Mouse (Mus musculus): Measurements from ENCODE around the gene Lhfpl4.

The Lhfpl4 gene

DNA sequence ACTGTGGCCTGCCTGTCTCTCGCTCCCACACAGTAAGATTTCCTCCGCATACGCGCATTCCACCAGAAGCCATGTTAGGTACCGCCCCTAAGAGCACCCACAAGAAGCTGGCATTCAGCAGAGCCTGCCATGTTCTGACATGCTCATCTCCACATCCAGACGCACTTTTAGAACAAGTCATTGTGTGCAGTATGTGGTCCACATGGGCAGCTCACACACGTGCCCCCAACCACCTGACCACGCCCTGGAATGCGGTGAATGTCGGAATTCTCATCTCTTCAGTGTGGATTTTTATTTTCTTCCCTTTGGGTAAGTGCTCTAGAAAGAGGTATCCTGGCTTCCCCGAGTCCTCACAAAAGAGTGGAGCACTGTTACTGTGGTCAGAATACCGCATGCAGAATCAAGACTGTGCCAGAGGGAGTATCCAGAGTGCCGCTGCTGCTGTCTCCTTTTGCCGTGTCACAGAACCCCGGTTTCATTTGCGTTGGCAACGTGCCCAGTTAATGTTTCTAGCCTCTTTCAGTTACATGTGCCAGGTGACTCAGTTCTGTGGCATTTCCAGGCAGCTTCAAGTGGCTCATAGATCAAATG is 28.4 kb downstream of the Lhfpl4 start:
- peak; percentile 59 for DNase-seq

DNA sequence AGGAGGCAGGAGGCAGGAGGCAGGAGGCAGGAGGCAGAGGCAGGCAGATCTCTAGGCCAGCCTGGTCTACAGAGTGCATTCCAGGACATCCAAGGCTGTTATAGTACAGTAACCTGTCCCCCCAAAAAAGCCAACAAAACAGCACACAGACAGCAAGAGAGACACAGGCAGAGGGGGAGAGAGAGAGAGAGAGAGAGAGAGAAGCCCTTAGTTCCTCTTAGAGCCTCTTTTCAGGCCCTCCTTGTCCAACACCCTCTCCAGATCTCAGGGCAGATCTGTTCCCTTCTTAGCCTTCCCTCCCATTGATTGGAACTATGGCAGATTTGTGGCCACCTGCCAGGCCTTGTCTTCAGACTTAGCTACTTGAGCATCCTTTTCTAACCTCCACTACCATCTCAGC is 31.7 kb downstream of the Lhfpl4 start:
- DNase-seq: no peak

DNA sequence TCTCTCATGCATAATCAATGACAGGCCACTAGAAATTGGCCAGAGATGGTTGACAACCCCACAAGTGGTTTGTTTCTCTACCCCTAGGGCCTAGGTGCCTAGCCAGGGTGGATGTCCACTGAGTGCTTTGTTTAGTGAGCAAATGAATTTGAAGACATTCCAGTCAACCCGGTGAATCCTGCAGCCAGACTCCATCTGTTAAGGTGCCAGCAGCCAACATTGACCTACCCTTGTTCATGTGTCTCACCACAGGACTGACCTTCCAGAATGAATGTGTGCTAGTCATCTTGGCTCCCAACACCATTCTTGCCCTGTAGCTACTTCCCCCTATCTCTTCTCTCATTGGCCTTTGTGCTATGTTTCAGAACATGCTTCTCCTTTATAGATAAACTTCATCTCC is 33.2 kb downstream of the Lhfpl4 start:
- peak; percentile 82 for DNase-seq

DNA sequence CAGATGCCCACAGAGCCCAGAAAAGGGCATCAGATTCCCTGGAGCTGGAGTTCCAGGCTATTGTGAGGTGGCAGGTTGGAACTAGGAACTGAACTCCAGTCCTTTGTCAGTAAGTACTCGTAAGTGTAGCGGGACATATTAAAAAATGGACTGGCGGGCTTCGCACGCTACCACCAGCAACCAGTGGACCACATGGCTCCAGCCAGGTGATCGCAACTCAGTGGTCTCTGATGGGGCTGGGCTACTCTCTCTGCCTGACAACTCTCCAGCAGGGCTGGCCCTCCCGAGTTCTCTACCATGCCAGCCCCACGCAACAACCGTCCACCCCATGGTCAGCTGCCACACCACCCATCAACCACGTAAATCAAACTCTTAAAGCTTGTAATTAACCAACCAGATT is 35.1 kb downstream of the Lhfpl4 start:
- DNase-seq: no peak

DNA sequence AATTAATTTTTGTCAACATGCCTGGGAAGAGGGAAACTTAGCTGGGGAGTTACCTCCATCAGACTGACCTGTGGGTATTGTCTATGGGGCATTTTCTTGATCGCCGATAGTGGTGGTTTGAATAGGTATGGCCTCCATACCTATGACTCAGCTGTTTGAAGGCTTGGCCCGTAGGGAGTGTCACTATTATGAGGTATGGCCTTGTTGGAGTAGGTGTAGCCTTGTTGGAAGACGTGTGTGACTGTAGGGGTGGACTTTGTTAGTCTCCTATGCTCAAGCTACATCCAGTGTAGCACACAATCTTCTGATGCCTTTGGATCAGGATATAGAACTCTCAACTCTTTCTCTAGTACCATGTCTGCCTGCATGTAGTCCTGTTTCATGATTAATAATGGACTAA is 39.1 kb downstream of the Lhfpl4 start:
- no peak for DNase-seq

DNA sequence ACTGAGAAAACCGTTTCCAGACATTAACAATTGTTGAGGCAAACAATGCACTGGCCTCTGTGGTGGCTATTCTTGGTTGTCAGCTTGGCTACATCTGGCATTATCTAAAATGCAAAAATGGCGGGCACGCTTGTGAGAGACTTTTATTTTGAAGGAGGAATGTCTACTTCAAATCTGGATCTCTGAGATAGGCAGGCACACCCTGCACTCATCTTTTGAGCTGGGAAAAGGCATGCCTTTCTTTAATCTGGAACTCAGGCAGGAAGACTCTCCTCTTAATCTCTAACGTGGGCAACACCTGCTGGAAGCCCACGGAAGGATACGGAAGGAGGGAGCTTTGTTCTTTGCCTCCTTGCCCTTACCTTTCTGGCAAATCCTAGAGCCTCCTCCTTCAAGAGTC is 40.3 kb downstream of the Lhfpl4 start:
- DNase-seq: no peak

DNA sequence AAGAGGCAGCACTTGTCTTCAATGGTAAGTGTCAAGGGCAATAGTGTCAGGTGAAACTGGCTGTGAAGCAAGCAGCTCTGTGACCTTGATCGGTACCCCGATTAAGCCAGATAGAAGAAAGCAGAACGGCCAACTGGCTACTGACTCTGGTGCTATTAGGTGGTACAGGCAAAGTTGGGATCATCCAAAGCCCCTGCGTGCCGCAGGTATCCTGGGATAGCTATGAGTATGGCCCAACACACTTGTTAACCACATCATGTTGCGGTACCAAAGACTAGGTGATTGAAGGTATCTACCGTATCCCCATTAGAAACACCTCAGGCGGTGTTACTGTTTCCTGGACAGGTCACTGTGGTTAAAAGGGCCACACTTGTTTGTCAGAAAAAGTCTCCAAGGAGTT is 41.1 kb downstream of the Lhfpl4 start:
- DNase-seq: no peak

DNA sequence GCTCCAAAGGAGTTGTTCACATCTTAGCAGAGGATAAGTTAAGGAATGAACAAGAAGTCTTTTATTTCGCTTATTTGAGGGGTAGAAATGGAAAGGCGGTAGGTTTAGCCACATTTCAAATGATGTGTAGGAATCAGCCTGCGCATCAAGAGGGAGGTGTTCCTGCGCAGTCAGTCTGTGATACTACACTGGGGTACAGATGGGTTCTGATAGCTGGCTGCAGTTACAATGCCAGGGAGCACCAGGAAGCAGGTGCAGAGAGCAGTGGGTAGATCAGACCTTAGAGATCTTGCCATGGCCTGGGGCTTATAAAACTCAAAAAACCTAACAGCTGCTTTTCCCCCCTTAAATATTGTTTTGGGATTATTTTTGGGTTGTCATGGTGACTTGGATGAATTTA is 49.9 kb downstream of the Lhfpl4 start:
- DNase-seq: no peak

DNA sequence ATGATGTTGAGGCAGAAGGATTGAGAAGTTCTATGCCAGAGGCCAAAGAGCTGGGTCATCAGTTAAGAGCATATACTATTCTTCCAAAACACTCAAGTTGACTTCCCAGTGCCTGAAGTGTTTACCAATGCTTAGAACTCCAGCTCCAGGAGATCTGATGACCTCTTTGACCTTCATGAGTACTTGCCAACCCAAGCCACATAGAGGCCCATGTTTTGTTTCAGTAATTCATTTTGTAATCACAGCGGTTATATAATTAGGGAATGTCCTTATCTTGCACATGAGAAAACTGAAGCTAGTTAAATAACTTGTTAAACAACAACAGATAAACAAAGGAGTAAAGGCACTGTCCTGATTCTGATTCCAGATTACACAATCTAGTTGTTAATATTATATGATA is 50.4 kb downstream of the Lhfpl4 start:
- no peak for DNase-seq

DNA sequence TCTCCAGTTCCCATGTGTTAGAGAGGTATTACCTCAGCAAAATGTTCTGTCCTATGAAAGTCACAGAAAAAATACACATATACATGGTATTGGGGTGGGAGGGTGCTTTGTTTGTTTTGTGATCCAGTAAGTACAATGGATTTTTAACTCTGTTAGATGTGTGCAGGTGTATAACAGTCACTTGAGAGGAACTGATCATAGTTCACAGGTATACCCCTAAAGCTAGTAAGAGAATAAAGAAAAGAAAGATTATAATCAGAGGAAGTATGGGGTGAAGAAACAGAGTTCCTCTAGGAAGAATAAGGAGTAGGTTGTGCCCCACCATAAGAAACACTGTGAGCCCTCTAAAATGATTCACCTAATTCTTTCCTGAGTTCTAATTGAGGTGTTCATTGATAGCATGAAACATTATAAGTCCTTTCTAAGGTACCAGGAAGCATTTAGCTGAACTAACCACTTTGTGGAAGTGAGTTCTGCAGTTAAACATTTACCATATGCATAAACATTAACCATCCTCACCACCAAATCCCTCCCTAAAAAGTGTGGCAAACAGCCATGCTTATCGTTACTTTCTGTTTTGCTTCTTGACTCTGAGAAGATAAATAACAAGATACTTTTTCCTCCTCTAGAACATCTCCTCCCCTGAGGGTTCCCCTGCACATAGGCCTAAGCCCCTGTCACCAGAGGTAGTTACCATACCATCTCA is 53.6 kb downstream of the Lhfpl4 start:
- no peak for DNase-seq

DNA sequence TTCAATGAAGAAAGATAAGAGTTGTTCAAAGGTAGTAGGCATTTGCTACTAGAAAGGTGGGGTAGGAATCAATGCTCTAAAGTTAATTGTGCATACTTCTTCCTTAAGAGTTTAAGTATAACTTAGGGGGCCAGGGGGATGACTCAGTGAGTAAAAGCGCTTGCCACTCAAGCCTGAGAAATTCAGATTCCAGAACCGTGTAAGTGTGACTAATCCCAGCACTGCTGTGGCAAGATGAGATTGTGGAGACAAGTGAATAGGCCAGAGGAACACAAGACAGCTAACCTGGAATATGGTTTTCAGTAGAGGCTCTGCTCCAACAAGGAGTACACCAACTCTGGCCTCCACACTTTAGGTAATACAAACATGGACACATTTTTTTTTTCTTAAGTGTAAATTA is 61.8 kb downstream of the Lhfpl4 start:
- DNase-seq: no peak

DNA sequence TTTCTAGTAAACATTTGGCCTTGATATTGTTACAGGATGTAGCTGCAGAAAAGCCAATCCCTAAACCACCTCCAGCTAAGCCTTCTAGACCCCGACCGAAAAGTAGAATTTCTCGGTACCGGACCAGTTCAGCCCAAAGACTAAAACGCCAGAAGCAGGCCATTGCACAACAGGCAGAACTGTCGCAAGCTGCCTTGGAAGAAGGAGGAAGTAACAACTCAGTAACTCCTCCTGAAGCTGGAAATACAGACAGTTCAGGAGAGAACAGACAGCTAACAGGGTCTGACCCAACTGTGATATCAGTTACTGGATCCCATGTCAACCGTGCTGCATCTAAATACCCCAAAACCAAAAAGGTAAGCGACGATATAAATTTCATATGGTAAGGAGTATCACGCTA is 74.4 kb downstream of the Lhfpl4 start:
- DNase-seq: no peak
